Mouse (Mus musculus): ENCODE data around the gene Il13.

The Il13 gene

DNA sequence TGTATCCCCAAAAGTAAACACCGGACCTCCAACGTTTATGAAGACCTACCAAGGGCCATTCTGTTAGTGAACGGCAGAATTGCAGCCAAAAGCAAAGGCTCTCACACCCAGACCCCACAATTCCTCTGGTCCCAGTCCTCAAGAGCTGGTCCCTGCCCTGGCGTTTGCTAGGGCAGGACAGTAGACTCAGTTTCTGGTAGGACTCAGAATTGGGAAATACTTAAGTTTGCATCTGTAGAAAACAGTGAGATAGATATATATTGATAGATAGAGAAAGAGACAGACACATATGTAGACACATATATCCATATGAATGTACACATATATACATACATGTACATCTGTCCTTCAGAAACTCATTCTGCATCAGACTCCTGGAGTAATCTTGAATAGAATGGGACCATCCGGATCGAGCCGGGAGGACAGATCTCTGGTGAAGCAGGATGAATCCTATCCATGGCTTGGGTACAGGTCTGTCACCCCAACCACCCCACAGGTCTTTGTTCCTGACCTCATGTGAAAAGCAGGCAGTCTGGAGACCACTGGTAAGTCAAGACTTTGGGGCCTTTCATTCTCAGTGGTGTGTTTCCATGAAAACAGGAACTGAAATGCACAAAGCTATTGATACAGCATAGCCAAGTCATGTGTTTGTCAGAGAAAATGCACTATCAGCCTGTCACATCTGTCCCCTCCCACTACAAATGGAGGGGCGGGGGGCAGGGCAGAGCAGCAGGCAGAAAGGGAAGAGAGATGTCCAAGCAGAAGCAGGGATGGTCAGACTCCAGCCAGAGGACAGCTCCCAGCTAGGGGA, 17.5 kb downstream of the Il13 start:
- Histone ChIP-seq H3K36me3 (ENCODE audit: insufficient read depth, low read length) (no peaks in the 10 kb centered on the region), H3K4me1 (replicated peaks; ENCODE audit: low read depth, low read length) (peaks cover 6% of the 10 kb centered on the region), H3K4me3 (replicated peaks; ENCODE audit: low read length) (no peak overlapping the region), H3K9me3 (ENCODE audit: low read length) (no peaks in the 10 kb centered on the region), H3K27me3 (ENCODE audit: insufficient read depth, low read length) (peaks cover 25% of the 10 kb centered on the region; the same call in 1 of the 2 replicates)
- TF ChIP-seq CTCF (conservative IDR thresholded peaks at IDR 0.05; ENCODE audit: low read length) = no peak
- no peak for TF ChIP-seq POU5F1 (IDR thresholded peaks at IDR 0.05; ENCODE audit: borderline replicate concordance, low read length)
- no peak for TF ChIP-seq NANOG (IDR thresholded peaks at IDR 0.05; ENCODE audit: borderline replicate concordance, low read length)

DNA sequence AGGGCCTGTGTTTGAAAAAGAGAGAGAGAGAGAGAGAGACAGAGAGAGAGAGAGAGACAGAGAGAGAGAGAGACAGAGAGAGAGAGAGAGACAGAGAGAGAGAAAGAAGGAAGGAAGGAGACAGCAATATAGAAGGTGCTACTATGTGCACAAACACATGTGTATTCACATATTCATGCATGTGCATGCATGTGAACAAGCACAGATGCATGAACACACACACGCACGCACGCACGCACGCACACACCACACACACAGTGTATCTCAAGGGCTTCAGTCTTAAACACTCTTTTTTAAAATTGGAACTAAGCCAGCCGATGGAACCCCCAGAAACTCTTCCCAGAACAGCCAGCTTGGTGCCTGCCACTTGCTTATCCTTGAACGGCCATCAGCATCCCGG, 18.9 kb downstream of the Il13 start:
- TF ChIP-seq NANOG (IDR thresholded peaks at IDR 0.05; ENCODE audit: borderline replicate concordance, low read length) (no peak), CTCF (conservative IDR thresholded peaks at IDR 0.05; ENCODE audit: low read length) (no peak), POU5F1 (IDR thresholded peaks at IDR 0.05; ENCODE audit: borderline replicate concordance, low read length) (no peak)
- H3K4me1 ChIP-seq (replicated peaks; ENCODE audit: low read depth, low read length) = no peaks in the 10 kb centered on the region

DNA sequence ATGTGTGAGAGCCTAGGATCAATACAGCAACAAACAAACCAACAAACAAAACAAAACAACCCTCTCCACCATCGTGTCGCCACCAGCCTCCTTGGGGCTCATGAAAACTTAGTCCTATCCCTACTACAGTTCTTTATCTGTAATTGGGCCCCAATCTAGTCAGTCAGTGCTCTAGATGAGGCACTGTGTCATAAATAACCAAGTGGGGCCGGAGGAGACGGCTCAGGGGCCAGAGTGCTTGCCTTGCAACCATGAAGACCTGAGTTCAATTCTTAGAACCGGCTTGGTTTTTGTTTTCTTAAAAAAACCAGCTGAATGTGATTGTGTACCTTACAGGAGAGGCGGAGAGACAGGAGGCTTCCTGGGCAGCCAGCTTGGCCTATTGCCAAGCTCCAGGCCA, 19.3 kb downstream of the Il13 start:
- no peak for TF ChIP-seq POU5F1 (IDR thresholded peaks at IDR 0.05; ENCODE audit: borderline replicate concordance, low read length)
- TF ChIP-seq NANOG (IDR thresholded peaks at IDR 0.05; ENCODE audit: borderline replicate concordance, low read length) = no peak
- no peak for TF ChIP-seq CTCF (conservative IDR thresholded peaks at IDR 0.05; ENCODE audit: low read length)
- H3K9me3 ChIP-seq (ENCODE audit: low read length) = peaks cover 4% of the 10 kb centered on the region; the same call in 1 of the 2 replicates
- no peaks in the 10 kb centered on the region for H3K4me1 ChIP-seq (replicated peaks; ENCODE audit: low read depth, low read length)
- H3K4me3 ChIP-seq (replicated peaks; ENCODE audit: low read length) = no peak overlapping the region
- H3K36me3 ChIP-seq (ENCODE audit: insufficient read depth, low read length) = no peaks in the 10 kb centered on the region
- peaks cover 19% of the 10 kb centered on the region; the same call in 1 of the 2 replicates for H3K27me3 ChIP-seq (ENCODE audit: insufficient read depth, low read length)

More for the DNA sequence above, 18.9 kb downstream of the Il13 start:
- Histone ChIP-seq H3K4me3 (replicated peaks; ENCODE audit: low read length) (no peak overlapping the region), H3K9me3 (ENCODE audit: low read length) (peaks cover 4% of the 10 kb centered on the region; the same call in 1 of the 2 replicates), H3K36me3 (ENCODE audit: insufficient read depth, low read length) (no peaks in the 10 kb centered on the region), H3K27me3 (ENCODE audit: insufficient read depth, low read length) (peaks cover 19% of the 10 kb centered on the region; the same call in 1 of the 2 replicates)

DNA sequence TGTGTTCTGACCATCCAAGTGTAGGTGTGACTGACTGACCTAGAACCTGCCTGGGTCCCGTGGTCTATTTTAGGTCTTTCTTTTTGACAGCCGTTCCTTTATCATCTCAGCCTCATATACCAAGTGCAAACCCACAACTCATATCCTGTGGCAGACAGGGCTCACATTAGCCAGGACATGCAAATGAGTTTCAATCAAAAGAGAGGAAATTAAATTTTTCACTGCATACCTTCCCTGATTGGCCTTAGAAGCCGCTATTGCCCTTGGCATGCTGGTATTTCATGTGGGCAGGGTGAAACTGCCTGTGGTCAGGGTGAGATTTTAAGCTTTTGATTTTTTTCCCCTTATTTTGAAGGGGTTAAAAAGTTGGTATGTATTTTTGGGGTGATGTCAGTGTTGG, 24.8 kb downstream of the Il13 start:
- H3K36me3 ChIP-seq (ENCODE audit: insufficient read depth, low read length) = no peaks in the 10 kb centered on the region
- H3K4me3 ChIP-seq (replicated peaks; ENCODE audit: low read length) = no peak overlapping the region
- TF ChIP-seq POU5F1 (IDR thresholded peaks at IDR 0.05; ENCODE audit: borderline replicate concordance, low read length) (no peak), NANOG (IDR thresholded peaks at IDR 0.05; ENCODE audit: borderline replicate concordance, low read length) (no peak), CTCF (conservative IDR thresholded peaks at IDR 0.05; ENCODE audit: low read length) (no peak)
- H3K9me3 ChIP-seq (ENCODE audit: low read length) = peaks cover 4% of the 10 kb centered on the region; the same call in 1 of the 2 replicates
- peaks cover 15% of the 10 kb centered on the region for H3K27me3 ChIP-seq (ENCODE audit: insufficient read depth, low read length)
- H3K4me1 ChIP-seq (replicated peaks; ENCODE audit: low read depth, low read length) = peaks cover 12% of the 10 kb centered on the region

DNA sequence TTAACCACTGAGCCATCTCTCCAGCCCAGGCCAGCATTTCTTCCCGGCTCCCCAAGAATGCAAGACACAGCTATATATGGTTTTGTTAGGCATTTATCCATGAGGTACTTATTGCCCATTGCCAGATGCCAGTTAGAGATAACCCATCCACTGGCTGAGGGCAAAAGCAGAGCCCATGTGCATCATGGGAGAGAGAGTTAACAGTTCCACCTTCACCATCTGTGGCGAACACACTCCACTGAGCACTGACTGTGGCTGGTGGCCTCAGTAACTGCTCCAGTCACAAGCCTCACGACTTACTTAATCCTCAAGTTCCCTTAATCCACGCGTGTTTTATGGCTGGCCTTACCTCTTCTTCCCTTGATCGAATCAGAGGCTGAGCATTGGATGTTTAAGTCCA, 25.3 kb downstream of the Il13 start:
- Histone ChIP-seq H3K36me3 (ENCODE audit: insufficient read depth, low read length) (no peaks in the 10 kb centered on the region), H3K4me3 (replicated peaks; ENCODE audit: low read length) (no peak overlapping the region), H3K4me1 (replicated peaks; ENCODE audit: low read depth, low read length) (peaks cover 12% of the 10 kb centered on the region), H3K27me3 (ENCODE audit: insufficient read depth, low read length) (peaks cover 11% of the 10 kb centered on the region), H3K9me3 (ENCODE audit: low read length) (peaks cover 4% of the 10 kb centered on the region; the same call in 1 of the 2 replicates)
- TF ChIP-seq CTCF (conservative IDR thresholded peaks at IDR 0.05; ENCODE audit: low read length) (no peak), NANOG (IDR thresholded peaks at IDR 0.05; ENCODE audit: borderline replicate concordance, low read length) (no peak), POU5F1 (IDR thresholded peaks at IDR 0.05; ENCODE audit: borderline replicate concordance, low read length) (no peak)

DNA sequence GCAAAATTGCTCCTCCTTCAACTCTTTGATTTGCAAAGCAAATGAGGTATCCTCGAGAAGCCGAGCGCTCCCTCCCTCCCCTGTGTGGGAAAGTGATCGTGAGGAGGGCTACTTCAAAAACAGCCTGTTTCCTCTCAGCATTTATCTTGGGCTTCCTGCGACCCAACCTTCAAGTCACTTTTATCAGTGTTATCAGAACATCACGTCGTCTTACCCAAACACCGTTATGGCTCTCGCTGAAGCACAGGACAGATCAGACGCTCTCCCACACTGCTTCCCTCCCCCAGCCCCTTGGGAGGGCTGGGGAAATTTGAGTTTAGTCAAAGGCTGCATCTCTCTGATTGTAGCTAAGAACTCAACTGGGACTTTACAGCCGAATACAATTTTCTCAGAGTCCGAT, 28.9 kb downstream of the Il13 start:
- H3K9me3 ChIP-seq (ENCODE audit: low read length) = no peaks in the 10 kb centered on the region
- no peaks in the 10 kb centered on the region for H3K36me3 ChIP-seq (ENCODE audit: insufficient read depth, low read length)
- peaks cover 19% of the 10 kb centered on the region for H3K4me1 ChIP-seq (replicated peaks; ENCODE audit: low read depth, low read length)
- TF ChIP-seq CTCF (conservative IDR thresholded peaks at IDR 0.05; ENCODE audit: low read length) (no peak), NANOG (IDR thresholded peaks at IDR 0.05; ENCODE audit: borderline replicate concordance, low read length) (no peak)
- H3K27me3 ChIP-seq (ENCODE audit: insufficient read depth, low read length) = peaks cover 9% of the 10 kb centered on the region
- peak overlapping the region; percentile 41 for H3K4me3 ChIP-seq (replicated peaks; ENCODE audit: low read length)

DNA sequence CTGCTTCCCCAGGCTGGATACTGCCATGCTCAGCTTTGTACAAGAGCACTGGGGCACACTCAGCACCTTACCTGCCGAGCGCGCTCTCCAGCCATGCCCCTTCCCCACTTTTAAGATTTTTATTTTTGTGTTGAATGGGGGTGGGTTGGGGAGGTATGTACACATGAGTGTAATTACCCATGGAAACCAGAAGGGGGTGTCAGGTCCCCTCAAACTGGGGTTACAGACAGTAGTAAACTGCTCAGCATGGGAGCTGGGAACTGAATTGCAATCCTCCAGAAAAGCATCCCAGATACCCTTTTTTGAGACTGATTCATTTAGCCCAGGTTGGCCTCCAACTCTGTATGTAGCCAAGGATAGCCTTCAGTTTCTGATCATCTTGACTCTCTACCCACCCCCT, 29.5 kb downstream of the Il13 start:
- Histone ChIP-seq H3K27me3 (ENCODE audit: insufficient read depth, low read length) (peaks cover 9% of the 10 kb centered on the region), H3K36me3 (ENCODE audit: insufficient read depth, low read length) (no peaks in the 10 kb centered on the region), H3K4me3 (replicated peaks; ENCODE audit: low read length) (peak overlapping the region; percentile 41; the same call in 1 of the 2 replicates), H3K4me1 (replicated peaks; ENCODE audit: low read depth, low read length) (peaks cover 26% of the 10 kb centered on the region), H3K9me3 (ENCODE audit: low read length) (no peaks in the 10 kb centered on the region)
- TF ChIP-seq CTCF (conservative IDR thresholded peaks at IDR 0.05; ENCODE audit: low read length) (peak; percentile 67), NANOG (IDR thresholded peaks at IDR 0.05; ENCODE audit: borderline replicate concordance, low read length) (no peak)

DNA sequence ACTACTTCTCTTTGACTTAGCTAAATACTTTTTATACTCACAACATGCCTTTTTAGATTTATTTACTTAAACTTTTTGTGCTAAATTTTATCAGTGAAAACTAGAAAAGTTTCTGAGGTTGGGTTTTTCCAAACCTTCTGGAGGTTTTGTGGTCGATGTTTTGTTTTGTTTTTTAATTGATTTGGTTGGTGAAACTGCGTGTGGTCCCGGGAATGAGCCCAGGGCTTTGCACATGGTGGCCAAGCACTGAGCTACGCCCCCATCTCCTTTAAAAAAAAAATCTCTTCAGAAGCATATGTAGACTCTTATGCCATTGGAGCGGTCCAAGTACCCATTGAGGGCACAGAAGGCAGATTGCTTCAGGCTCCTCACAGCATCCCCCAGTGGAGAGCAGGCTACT, 43.4 kb downstream of the Il13 start:
- peaks cover 6% of the 10 kb centered on the region for H3K36me3 ChIP-seq (ENCODE audit: insufficient read depth, low read length)
- peaks cover 8% of the 10 kb centered on the region; the same call in 1 of the 2 replicates for H3K27me3 ChIP-seq (ENCODE audit: insufficient read depth, low read length)
- no peaks in the 10 kb centered on the region for H3K4me1 ChIP-seq (replicated peaks; ENCODE audit: low read depth, low read length)
- TF ChIP-seq POU5F1 (IDR thresholded peaks at IDR 0.05; ENCODE audit: borderline replicate concordance, low read length) = no peak
- no peak for TF ChIP-seq NANOG (IDR thresholded peaks at IDR 0.05; ENCODE audit: borderline replicate concordance, low read length)
- TF ChIP-seq CTCF (conservative IDR thresholded peaks at IDR 0.05; ENCODE audit: low read length) = no peak
- no peaks in the 10 kb centered on the region for H3K9me3 ChIP-seq (ENCODE audit: low read length)
- H3K4me3 ChIP-seq (replicated peaks; ENCODE audit: low read length) = no peak overlapping the region

All from E14TG2a.4 (cell line).